Mouse (Mus musculus): ENCODE results near the gene Wdr4.

GRCm38 (mm10) chr17:31564858-31565140 is 45.0 kb upstream of the Wdr4 start:
- TF ChIP-seq POLR2AphosphoS2 (IDR thresholded peaks at IDR 0.05; ENCODE audit: insufficient read length, low read depth) (peak; percentile 4), TCF3 (IDR thresholded peaks at IDR 0.05; ENCODE audit: insufficient read length, low read depth) (peak; percentile 89), MYOG (IDR thresholded peaks at IDR 0.05; ENCODE audit: control insufficient read depth in 1 of 3, insufficient read depth in 1 of 3, insufficient read length in 2 of 3, low read depth in 2 of 3) (no peak), USF1 (IDR thresholded peaks at IDR 0.05; ENCODE audit: low read depth) (no peak), POLR2A (IDR thresholded peaks at IDR 0.05; ENCODE audit: insufficient read length, low read depth) (peak; percentile 62), REST (IDR thresholded peaks at IDR 0.05; ENCODE audit: insufficient read depth, insufficient read length) (no peak), MYOD1 (IDR thresholded peaks at IDR 0.05; ENCODE audit: control insufficient read depth in 1 of 3, insufficient read length in 2 of 3, low read depth in 2 of 3) (peak in 1 of 3 experiments; percentile 35), MAX (IDR thresholded peaks at IDR 0.05; ENCODE audit: low read depth) (no peak), E2F4 (IDR thresholded peaks at IDR 0.05; ENCODE audit: insufficient read depth) (no peak)

Measured in myocyte (in vitro differentiated cells).